Mouse (Mus musculus) embryonic fibroblast, embryonic 13.5 days (primary cell): ENCODE data around the gene Tjp2.

ENCODE experiments used
- CTCF ChIP-seq: IDR thresholded peaks from 2 replicates; pipeline ENCODE4 v1.5.1; 2011; ENCODE audit warnings: mild to moderate bottlenecking, control low read depth, low read length, moderate library complexity, borderline replicate concordance; ENCODE audit not compliant: insufficient read depth
- POLR2A ChIP-seq: IDR thresholded peaks from 2 replicates; pipeline ENCODE4 v1.6.1; 2011; ENCODE audit warnings: low read depth, mild to moderate bottlenecking, control low read depth, low read length, moderate library complexity

- TF ChIP-seq POLR2A (no peak), CTCF (no peak)
Observed at GRCm38 (mm10) chr19:24205001-24205400, 19.8 kb downstream of the Tjp2 start.
